Mouse (Mus musculus) c-Kit-positive CD71-positive TER-119-positive erythroid progenitor cells, embryonic 14.5 days (primary cell): ENCODE measurements around the gene Fzr1.

ENCODE experiments used
- DNase-seq: peaks from one replicate; pipeline ENCODE4 v3.0.0-alpha.2; 2013; ENCODE audit warnings: low spot score

Fzr1 gene

DNA sequence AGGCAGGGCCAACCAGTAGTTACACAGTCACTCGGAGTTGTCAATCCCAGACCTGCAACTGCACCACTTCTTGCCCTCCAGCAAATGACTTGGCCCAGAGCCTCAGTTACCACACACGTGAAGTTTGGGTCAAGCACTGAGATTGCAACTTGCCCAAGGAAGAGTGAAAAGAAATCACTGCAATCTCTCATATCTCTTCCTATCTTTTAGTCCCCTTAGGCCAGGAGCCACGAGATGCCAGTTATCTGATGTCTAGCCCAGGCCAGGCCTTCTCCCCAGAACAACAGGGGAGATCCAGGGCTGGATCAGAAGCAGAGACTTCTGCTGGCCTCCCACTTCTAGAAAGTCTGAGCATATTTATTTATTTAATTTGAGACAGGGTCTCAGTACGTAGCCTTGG is 22.8 kb downstream of the Fzr1 start:
- no peak for DNase-seq

DNA sequence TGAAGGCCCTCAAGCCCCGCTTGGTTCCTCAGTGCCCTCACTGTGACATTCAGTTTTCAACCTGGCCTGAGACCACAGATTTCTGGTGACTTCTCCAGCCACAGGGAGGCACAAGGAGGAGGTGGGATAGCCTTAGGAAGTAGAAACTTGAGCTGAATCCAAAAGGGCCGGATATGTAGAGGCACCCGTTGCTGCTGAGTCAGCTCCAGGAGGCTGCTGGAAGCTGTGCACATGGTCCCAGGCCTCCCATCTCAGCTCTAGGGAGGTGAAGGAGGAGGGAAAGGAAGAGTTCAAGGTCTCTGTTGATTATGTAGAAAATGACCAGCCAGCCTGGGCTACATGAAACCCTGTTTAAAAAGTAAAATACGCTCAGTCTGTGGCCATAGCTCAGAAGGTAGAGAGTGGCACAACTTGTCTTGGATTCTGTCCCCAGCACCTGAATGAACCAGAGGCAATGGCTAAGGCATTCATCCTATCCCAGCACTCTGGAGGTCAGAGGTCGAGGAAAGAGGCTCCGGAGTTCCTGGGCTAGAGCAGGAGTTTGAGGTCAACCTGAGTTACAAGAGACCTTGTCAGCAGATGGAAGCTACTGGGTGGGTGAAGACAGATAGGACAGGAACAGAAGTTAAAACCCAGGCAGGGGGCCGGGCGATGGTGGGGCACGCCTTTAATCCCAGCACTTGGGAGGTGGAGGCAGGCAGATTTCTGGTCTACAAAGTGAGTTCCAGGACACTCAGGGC is 23.4 kb downstream of the Fzr1 start:
- DNase-seq = no peak

DNA sequence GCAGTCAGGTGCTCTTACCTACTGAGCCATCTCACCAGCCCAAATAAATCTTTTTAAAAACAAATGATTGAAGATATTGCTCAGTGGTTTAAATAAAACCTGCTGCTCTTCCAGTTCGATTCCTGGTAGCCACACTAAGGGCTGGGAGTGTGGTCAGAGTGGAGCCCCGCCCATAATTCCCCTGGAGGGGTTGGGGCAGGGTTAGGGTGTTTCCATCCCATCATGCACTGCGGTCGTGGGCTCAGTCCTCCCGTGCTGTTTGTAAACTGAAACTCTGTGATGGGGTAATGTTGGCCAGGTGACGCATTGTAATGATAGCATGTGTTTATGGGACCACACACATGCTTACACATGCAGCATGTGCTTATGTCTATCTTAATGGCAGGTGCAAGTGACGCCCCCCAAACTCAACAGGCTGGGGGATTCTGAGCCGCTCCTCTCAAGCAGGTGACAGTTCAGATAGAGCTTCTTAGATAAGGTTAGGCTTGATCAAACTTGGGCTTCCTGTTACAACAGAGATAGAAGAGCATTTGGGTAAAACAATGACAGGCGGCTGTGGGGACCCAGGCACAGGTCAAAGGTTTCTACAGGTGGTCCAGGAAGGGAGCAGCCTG is 26.5 kb downstream of the Fzr1 start:
- DNase-seq = peak; percentile 83

DNA sequence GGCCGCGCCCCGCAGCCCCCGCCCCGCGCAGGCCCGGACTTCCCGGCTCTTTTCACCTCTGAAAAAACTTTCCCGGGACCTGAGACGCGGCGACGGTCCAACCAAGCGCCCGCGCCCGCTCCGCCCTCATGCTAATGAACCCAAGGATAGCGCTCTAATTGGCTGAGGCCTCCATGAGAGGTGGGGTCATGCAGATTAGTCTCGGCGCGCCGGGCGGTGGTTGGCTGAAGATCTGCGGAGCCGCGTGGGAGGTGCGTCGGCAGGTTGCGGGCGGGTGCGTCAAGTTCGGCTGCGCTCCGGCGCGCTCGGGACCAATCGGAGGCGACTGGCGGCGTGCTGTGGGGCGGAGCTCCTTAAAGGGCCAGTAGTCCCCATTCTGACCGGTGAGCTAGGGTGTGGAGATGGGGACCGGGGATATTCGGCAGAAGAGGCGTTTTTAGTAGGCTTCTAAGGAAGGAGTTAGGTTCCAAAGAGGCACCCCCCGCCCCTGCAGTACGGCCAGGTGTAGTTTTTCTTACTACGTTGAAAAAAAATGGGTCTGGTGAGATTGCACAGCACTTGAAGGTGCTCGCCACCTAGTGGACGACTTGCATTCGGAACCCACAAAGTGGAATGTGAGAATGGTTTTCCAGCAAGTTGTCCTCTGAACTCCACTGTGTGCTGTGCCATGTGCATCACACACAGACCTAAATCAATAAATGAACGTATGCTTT is 27.8 kb downstream of the Fzr1 start, which contains the start of gene Hmg20b:
Gene Hmg20b (minus strand): TSS at position 130 of the 713 bp plus-strand sequence.
- DNase-seq = peak; percentile 98

DNA sequence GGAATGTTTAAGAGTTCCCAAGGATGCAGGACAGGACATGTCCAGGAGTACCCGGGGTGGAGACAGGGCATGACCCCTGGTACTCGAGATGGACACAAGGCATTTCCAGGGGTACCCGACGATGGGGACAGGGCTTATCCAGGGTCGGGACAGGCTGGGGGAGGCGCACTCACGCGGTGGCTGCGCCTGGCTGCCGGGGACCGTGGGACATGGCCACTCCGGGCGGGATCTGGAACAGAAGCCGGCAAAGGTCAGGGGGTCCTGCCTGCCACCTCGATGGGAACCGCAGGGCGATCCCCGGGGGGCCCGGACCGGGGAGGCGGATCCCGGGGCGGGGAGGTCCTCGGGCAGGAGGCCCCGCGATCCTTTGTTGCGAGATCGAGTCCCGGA is 28.4 kb downstream of the Fzr1 start:
- no peak for DNase-seq

DNA sequence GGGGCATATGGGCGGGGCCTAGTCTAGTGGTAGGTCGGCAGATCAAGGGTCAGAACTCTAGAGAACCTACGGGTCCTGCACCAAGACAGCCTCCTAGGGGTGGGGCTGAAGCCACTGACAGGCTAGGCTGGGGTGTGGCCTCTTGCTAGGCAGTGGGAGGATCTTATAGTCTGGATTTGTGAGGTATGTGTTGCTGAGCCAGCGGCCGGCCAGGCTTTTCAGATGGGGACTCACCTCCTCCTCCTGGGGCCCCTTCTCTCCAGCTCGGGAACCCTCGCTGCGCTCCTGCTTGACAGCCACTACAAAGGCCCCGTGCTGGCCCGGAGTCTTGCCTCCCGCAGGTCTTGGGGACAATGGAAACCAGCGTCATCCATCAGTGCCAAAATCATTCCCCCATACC is 29.2 kb downstream of the Fzr1 start:
- peak; percentile 70 for DNase-seq

DNA sequence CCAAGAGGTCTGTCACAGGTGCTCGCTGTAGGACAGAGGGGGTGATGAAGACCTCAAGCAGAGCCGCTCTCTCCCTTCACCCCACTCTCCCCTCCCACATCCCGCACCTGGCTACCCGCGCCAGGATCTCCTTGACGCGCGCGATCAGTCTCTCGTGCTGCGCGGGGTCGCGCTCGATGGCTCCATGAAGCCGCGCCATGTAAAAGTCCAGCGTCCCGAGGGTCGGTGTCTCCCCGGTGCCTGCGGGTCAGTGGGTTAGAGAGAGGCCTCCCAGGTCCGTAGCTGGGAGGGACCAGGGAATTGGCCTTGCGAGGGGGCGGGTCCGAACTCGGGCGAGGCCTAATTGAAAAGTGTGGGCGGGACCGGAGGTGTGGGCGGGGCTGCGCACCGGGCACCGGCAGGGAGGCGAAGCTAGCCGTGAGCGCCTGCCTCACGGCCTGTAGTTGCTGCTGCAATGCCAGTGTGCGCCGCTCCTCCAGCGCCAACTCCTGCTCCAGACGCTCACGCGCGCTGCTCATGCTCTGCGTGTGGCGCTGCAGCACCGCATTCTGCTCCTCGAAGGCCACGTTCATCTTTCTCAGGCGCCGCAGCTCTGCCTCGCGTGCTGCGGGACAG is 31.8 kb downstream of the Fzr1 start:
- peak; percentile 67 for DNase-seq

DNA sequence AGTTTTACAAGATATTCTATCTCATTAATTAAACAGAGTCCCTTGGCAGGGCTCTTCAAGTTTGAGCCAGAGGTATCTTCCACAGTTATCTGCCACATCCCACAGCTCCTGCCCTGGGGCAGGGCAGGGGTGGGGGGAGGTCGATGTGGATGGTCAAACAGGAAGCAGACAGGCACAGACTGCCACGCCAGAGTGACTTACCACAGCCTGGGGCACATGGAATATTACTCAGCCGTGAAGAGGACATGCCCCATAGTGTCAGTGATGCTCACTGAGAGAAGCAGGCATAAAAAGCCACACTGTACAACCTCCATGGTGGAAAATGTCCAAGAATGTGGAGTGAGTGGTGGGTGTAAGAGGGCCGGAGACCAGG is 33.2 kb downstream of the Fzr1 start:
- DNase-seq = no peak

DNA sequence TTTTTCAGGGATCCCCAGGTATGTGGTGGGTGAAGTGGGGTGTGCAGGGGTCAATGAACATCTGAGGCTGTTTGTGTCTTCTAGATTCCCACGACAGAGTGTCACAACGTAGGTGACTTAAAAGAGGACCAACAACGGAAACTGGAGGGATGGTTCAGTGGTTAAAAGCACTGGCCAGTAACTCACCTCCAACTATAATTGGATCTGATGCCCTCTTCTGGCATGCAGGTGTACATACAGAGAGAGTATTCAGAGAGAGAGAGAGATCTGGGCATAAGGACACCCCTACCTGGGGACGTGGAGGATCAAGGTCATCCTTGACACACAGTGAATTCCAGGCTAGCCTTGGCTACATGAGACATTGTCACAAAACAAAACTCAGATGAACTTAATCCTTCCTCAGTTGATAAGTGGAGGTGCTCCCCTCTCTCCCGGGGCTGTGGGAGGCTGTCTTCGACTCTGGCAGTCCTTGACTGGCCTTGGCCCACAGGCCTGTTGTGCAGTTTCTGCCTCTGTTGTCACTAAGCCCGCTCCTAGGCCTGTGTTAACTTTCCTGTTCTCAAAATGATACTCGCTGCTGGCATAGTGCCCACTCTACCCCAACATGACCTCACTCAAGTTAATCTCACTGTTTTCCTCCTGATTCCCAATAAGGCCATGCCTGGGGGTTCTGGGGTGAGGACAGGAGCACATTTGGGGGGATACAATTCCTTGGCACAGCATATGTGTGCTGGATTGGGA is 33.7 kb downstream of the Fzr1 start:
- no peak for DNase-seq

DNA sequence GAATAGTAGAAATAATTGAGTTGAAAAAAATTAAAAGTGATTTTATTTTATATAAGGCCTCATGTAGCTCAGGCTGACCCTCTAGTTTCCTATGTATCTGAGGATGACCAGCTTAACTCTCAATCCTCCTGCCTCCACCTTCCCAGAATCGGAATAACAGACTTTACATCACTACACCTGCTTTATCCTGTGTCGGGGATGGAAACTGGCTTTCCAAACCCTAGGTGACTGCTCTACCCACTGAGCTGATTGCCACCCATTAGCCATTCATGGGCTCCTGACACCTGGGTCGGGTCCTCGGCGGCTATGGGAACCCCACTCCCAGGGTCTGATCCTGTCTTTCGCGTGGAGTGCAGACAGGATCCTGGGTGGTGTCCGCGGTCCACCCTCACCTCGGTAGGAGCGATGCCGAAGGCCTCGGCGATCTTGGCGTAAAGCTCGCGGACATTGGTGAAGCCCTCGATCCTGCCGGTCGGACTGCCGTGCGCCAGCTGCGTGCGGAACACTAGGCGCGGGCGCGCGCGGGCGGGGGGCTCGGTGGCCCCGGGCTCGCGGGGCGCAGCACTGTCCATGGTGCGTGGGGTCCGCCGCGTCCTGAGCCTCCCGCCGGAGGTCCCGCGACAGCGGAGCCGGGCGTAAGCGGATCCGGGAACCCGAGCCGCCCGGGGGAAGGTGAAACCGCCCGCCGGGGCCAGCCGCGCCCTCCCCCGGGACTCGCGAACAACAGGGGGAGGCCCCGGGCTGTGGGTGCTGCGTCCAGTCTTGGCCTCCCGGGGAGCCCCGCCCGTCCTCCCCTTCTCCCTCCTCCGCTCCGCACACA is 35.4 kb downstream of the Fzr1 start, which contains the start of gene Gipc3:
Gene Gipc3 (minus strand): TSS at position 581 of the 820 bp plus-strand sequence.
- DNase-seq = no peak

DNA sequence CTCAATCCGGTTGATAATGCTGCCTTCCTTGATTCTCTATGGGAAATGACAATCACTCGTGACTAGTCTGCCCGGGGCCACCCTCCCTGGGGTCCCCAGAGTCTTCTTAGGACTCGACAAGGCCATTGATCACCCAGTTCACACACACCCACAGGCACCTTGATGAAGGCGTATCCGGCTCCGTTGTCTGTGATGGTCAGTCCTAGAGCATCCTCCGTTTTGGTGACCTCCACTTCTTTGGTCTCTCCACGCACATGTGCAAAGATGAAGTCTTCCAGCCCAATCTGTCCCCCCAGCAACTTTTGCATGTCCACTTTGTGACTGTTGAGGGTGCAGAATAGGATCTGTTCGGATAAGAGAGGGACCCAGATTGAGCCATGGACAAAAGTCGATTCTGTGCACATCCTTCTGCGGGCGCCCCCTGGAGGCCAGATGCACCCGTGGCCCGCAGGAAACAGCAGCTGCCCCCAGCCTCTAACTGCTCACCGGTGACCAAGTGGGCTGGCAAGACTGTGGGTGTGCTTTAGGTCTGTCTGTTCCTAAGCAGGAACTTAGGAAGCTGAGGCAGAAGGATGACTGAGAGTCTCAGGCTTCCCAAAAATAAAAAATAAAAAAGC is 36.9 kb downstream of the Fzr1 start:
- no peak for DNase-seq

DNA sequence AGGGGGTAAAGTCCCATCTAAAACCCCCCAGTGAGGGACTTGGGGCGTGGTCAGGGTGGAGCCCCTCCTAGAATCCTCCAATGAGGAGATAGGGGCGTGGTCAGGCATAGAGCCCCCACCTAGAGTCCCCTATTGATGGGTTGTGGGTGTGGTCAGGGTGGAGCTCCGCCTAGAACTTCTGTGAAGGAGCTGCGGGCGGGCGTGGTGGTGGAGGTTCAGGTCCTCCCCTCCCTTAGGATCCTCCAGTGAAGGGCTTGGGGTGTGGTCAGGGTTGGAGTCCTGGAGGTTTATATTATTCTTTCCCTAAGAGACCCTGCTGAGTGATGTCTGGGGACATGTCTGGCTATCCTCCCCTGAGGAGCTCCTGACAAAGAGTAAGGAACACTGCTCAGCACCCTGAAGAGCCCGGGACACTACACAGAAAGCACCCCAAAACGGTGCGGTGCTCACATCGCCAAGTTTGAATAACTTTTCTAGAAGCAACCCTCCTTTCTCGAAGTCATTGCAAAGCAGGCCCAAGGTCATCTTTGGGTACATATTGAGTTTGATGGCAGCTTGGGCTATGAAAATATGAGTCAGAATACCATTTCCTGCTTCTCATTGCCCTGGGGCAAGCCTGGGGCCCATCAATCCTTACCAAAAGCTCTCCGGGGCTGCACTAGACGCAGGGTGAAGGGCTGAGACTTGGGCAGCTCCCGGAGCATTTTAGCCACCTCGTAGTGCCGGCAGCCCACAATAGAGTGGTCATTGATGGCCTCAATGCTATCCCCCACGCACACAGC is 37.6 kb downstream of the Fzr1 start:
- no peak for DNase-seq

DNA sequence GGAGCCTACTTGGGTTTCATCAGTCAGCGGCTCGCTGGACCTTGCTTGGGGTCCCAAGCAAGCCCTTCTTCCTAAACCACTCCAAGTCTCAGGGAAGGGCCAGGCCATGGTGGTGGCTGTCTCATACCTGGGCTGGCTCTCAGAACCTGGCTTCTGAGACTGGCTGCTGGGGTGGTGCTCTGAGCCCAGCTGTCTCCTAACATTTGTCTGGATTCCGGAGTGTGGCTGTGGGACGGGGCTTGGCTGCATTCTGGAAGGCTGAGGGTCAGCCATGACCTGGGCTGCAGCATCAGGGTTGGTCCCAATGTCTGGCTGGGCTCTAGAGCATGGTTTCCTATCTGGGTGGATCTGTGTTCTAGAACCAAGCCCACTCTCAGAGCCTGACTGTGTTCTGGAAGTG is 41.8 kb downstream of the Fzr1 start:
- DNase-seq = no peak

DNA sequence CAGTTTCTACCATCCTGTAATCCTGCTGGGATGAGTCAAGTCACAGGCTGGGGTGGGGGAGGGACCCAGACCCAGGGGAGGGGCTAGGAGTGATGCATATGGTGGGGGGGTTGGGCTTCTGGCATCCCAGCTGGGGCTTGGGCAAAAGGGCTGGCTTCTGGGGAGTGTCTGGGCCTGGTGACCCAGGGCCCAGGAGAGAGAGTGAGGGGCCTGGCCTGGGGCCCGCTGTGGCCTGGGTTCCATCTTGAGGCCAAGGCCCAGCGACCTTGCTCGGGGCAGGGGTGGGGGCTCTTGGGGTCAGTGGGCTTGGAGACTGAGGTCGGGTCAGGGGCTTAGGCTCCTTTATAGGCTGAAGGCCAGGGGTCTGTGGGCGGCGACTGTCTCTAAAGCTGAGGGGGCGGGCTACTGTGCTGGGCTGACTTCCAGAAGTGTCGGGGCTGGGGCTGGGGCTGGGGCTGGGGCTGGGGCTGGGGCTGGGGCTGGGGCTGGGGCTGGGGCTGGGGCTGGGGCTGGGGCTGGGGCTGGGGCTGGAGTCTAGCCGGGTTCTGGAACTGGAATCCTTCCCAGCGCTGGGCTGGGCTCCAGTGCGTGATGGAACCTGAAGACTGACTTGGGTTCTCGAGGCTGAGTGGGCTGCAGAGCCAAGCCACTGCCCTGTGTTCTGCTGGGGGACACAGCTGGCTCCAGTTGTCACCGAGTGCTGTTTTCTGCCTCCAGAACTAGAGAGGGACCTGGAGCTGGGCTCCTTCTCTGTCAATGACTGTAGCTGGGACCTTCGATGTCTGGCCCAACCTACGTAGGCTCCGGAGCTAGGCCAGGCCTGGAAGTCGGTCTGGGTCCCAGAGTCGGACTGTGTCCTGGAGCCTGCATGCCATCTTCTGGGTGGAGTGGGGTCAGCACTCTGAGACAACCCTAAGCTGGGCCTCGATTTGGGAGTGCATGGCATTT is 42.6 kb downstream of the Fzr1 start:
- no peak for DNase-seq

DNA sequence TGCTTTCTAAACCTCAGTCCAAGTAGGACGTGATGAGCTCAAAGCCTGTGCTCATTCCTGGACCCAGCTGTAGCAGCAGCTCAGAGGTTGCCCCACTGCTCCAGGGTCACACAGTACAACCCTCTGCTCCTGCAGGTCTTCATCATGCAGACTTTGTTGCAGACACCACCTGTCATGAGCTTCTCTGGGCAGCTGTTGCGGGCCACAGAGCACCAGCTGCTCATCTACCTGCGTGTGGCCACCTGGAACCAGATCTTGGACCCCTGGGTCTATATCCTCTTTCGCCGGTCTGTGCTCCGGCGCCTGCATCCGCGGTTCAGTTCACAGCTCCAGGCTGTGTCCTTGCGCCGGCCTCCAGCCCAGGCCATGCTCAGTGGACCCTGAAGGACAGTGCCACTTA is 44.0 kb downstream of the Fzr1 start:
- no peak for DNase-seq

DNA sequence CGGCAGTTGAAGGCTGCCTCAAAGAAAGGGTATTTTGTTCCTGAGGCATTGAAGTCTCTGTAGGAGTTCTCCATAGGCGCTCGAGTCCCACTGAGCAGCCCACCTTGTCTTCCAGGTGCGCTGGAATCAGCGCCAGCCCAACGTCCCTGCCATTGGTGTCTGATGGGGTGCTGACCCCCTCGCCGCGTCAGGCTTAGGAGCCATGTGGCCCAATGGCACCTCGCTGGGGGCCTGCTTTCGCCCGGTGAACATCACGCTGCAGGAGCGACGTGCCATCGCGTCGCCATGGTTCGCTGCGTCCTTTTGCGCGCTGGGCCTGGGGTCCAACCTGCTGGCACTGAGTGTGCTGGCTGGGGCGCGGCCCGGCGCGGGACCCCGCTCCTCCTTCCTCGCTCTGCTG is 46.0 kb downstream of the Fzr1 start:
- no peak for DNase-seq

DNA sequence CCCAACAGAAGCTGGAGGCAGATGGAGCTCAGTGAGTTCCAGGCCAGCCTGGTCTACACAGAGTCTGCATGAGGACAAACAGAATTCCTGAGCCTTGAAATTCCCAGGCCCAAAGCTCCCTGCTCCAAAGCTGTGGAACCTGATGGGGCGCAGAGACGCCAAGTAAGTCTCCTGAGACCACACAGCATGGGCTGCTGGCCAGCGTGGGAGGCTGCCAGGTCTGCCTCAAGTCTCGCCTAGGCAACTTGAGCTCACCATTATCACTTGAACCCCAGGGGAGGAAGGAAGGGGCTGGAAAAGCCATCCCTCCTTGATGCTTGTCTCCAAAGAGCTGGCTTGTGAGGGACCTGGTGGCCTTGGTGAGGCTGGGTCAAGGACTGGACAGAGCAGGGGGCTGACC is 48.3 kb downstream of the Fzr1 start:
- DNase-seq = no peak

DNA sequence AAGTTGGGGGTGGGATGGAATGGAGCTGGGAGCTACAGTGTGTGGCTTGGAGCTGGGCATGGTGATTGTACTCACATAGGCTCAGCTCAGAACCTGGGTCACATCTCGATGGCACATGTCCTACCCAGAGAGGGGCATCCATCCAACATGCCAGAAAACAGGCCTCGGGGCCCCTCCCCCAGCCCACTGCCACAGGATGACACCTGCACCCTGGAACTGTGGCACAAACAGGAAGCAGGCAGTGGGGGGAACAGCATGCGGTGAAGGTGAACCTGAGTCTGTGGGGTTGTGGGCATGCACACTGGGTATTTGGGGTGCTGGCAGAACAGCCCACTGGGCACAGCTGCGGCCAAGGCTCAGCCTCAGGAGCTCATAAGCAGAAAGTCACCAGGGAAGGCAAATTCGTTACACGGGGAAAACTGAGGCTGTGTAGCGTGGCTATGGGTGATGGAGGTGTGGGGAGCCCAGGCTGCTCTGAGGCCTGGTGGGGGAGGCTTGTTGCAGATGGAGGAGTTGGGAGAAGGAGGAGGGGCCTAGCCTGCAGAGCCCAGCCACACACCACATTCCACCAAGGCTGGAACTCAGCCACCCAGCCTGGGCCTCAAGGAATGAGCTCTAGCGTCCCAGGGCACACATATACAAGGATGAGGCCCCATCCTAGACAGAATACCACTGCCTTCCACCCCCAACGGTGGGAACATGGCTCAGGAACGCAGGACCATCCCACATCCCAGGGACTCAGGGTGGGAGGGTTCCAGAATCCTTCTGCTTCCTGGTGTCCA is 48.9 kb downstream of the Fzr1 start:
- DNase-seq = no peak
